Mouse (Mus musculus) midbrain, embryonic 14.5 days (tissue): ENCODE measurements around the gene Polm. TPM values are rescaled to one million over a fixed set of nuclear protein-coding genes. Genes with fewer than 3 reads are reported as not detected.

ENCODE experiments used
- ATAC-seq: fragments of 200-750 bp; cut with Nextera tagmentation; 2 replicates; pipeline ENCODE4 v1.8.0; 2017; ENCODE audit warnings: moderate number of reproducible peaks, moderate library complexity; ENCODE audit not compliant: low FRiP score, low TSS enrichment
- DNase-seq: peaks from one replicate; pipeline ENCODE4 v3.0.0-alpha.2; 2015
- H3K27ac ChIP-seq: fragments of 300-500 bp; sonication (generic); replicated peaks from 2 replicates; pipeline ENCODE4 v1.5.1; 2014; ENCODE audit warnings: mild to moderate bottlenecking, low read depth, low read length, moderate library complexity
- H3K27me3 ChIP-seq: fragments of 300-500 bp; sonication (generic); 2 replicates; pipeline ENCODE4 v1.6.1; 2014; ENCODE audit warnings: low read length, control low read depth, mixed read lengths; ENCODE audit not compliant: control insufficient read depth, insufficient read depth
- H3K36me3 ChIP-seq: fragments of 300-500 bp; sonication (generic); 2 replicates; pipeline ENCODE4 v1.6.1; 2014; ENCODE audit warnings: low read length, control low read depth; ENCODE audit not compliant: control insufficient read depth, insufficient read depth
- H3K4me1 ChIP-seq: fragments of 300-500 bp; sonication (generic); 2 replicates; pipeline ENCODE4 v1.6.1; 2014; ENCODE audit warnings: mild to moderate bottlenecking, antibody characterized with exemption, low read length, control low read depth; ENCODE audit not compliant: control insufficient read depth, insufficient read depth
- H3K4me2 ChIP-seq: fragments of 300-500 bp; sonication (generic); 2 replicates; pipeline ENCODE4 v1.6.1; 2014; ENCODE audit warnings: mild to moderate bottlenecking, low read length, moderate library complexity
- H3K4me3 ChIP-seq: fragments of 300-500 bp; sonication (generic); replicated peaks from 2 replicates; pipeline ENCODE4 v1.5.1; 2014; ENCODE audit warnings: low read depth, low read length
- H3K9ac ChIP-seq: fragments of 300-500 bp; sonication (generic); replicated peaks from 2 replicates; pipeline ENCODE4 v1.6.1; 2014; ENCODE audit warnings: mild to moderate bottlenecking, low read length, moderate library complexity
- H3K9me3 ChIP-seq: fragments of 300-500 bp; sonication (generic); 2 replicates; pipeline ENCODE4 v1.6.1; 2016; ENCODE audit warnings: low read length, control low read depth, mixed read lengths; ENCODE audit not compliant: control insufficient read depth
- WGBS: fragments of 180-500 bp; shearing (Covaris S2); extraction: QIAGEN DNeasy Blood & Tissue Kit; methylation state at CpG from one replicate; pipeline ENCODE4 v1.1.7; 2014; 5-methylcytosine and 5-hydroxymethylcytosine counted together
- polyA plus RNA-seq: library from polyadenylated mRNA; unstranded; fragments of >200 nt; fragmentation: Nextera tagmentation; extraction: Ambion mirVana; gene quantifications from 2 replicates; pipeline ENCODE4 v1.2.1, GENCODE M21; 2014

The Polm gene
- polyA plus RNA-seq, 1 experiment from 2014 or later = 5.2 TPM

GRCm38 (mm10) chr11:5787671-5788055 lies 50.2 kb downstream of the Polm start:
- Histone ChIP-seq H3K4me2 (peak overlapping the region; percentile 69), H3K27ac (peak overlapping the region; percentile 93), H3K9me3 (no peaks in the 10 kb centered on the region), H3K9ac (peak overlapping the region; percentile 90), H3K4me1 (peaks cover 19% of the 10 kb centered on the region), H3K4me3 (peak overlapping the region; percentile 87), H3K36me3 (peaks cover 18% of the 10 kb centered on the region), H3K27me3 (no peaks in the 10 kb centered on the region)
- no peak for DNase-seq
- no peak for ATAC-seq
- WGBS = 40% methylated on average over 8 of the region's 8 CpGs

- Histone ChIP-seq H3K9me3 (no peaks in the 10 kb centered on the region), H3K27me3 (no peaks in the 10 kb centered on the region), H3K27ac (no peak overlapping the region), H3K4me2 (no peak overlapping the region), H3K4me1 (peaks cover 19% of the 10 kb centered on the region), H3K4me3 (no peak overlapping the region), H3K9ac (no peak overlapping the region), H3K36me3 (peaks cover 3% of the 10 kb centered on the region; the same call in 1 of the 2 replicates)
- no peak for DNase-seq
- no peak for ATAC-seq
These were observed 52.1 kb downstream of the Polm start for GRCm38 (mm10) chr11:5785732-5786131.

GRCm38 (mm10) chr11:5782199-5782944 lies 55.4 kb downstream of the Polm start:
- DNase-seq (no peak), ATAC-seq (no peak)
- 72% methylated on average over 8 of the region's 8 CpGs for WGBS
- no peak overlapping the region for H3K27ac ChIP-seq
- no peaks in the 10 kb centered on the region for H3K27me3 ChIP-seq
- no peaks in the 10 kb centered on the region; the same call in 1 of the 2 replicates for H3K36me3 ChIP-seq
- peaks cover 4% of the 10 kb centered on the region for H3K4me1 ChIP-seq
- H3K9me3 ChIP-seq = no peaks in the 10 kb centered on the region
- H3K9ac ChIP-seq = no peak overlapping the region
- no peak overlapping the region for H3K4me2 ChIP-seq
- H3K4me3 ChIP-seq = no peak overlapping the region

DNA sequence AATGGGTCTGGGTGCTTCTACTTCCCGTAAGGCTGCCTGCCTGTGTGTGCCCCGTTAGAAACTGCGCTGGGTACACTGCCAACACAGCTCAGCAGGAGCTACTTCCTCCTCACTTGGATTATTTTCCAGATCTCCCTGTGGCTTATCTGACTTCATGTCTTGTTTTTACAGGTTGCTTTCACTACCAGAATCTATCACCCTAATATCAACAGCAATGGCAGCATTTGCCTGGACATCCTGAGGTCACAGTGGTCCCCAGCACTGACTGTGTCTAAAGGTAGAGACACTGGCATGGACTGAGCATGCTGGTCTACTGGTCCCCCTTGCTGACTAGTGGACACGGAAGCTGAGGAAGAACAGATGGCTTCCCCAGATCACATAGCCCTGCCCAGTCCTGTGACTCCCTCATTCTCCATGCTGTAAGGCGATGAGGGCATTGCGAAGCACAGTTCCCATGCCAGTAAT lies 57.7 kb downstream of the Polm start:
- no peak for ATAC-seq
- Histone ChIP-seq H3K27me3 (no peaks in the 10 kb centered on the region), H3K9ac (no peak overlapping the region), H3K36me3 (no peaks in the 10 kb centered on the region; the same call in 1 of the 2 replicates), H3K4me3 (no peak overlapping the region), H3K27ac (no peak overlapping the region), H3K4me1 (no peaks in the 10 kb centered on the region), H3K9me3 (no peaks in the 10 kb centered on the region), H3K4me2 (no peak overlapping the region)
- WGBS = 95% methylated on average over 6 of the region's 6 CpGs
- no peak for DNase-seq

DNA sequence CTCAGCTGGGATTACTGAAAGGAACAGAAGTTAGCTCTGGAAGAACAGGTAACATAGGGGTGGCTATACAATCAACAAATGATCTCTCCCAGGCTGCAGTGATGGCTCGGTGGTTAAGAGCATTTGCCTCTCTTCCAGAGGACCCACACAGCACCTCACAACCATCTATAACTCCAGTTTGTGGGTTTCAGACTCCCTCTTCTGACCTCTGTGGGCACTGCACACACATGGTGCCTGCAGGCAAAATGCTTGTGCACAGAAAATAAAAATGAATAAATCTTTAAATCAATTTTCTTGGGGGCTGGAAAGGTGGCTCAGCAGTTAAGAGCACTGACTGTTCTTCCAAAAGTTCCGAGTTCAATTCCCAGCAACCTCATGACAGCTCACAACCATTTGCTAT lies 59.3 kb downstream of the Polm start:
- 75% methylated on average over 2 of the region's 2 CpGs for WGBS
- H3K27ac ChIP-seq = no peak overlapping the region
- H3K4me2 ChIP-seq = no peak overlapping the region
- no peaks in the 10 kb centered on the region for H3K27me3 ChIP-seq
- DNase-seq (no peak), ATAC-seq (no peak)
- H3K4me3 ChIP-seq = no peak overlapping the region
- no peaks in the 10 kb centered on the region; the same call in 1 of the 2 replicates for H3K36me3 ChIP-seq
- no peaks in the 10 kb centered on the region for H3K9me3 ChIP-seq
- H3K9ac ChIP-seq = no peak overlapping the region
- no peaks in the 10 kb centered on the region for H3K4me1 ChIP-seq

Other genes with a start within 250 kb of the Polm start
- 180 and 218 TPM in 2 replicates for gene Mrps24, start 122.3 kb downstream of the Polm start, polyA plus RNA-seq
- gene Urgcp, start 75.6 kb downstream of the Polm start, polyA plus RNA-seq = 21.5 and 23.9 TPM in 2 replicates
- gene Dbnl, start 49.5 kb downstream of the Polm start, polyA plus RNA-seq = 145 and 148 TPM in 2 replicates
- gene Pgam2, start 34.3 kb downstream of the Polm start, polyA plus RNA-seq = 2.1 and 2.3 TPM in 2 replicates
- 0.23 and 8.5 TPM in 2 replicates for gene Aebp1, start 23.9 kb upstream of the Polm start, polyA plus RNA-seq
- 42.5 and 46.6 TPM in 2 replicates for gene Pold2, start 40.3 kb upstream of the Polm start, polyA plus RNA-seq
- not detected in 2 replicates for gene Myl7, start 60.8 kb upstream of the Polm start, polyA plus RNA-seq
- gene Gck, start 112.1 kb upstream of the Polm start, polyA plus RNA-seq = 5.9 and 9.8 TPM in 2 replicates
- 40.5 and 57.6 TPM in 2 replicates for gene Ykt6, start 117.7 kb upstream of the Polm start, polyA plus RNA-seq
- 85.6 and 124 TPM in 2 replicates for gene Camk2b, start 228.3 kb upstream of the Polm start, polyA plus RNA-seq